Mouse (Mus musculus) hindbrain, embryonic 16.5 days (tissue): ENCODE results near the gene Col18a1. TPM values are rescaled to one million over a fixed set of nuclear protein-coding genes. Genes with fewer than 3 reads are reported as not detected.

Source experiments
- ATAC-seq: fragments of 200-750 bp; cut with Nextera tagmentation; 2 replicates; pipeline ENCODE4 v1.8.0; 2017; ENCODE audit warnings: moderate TSS enrichment, moderate library complexity
- H3K27ac ChIP-seq: fragments of 300-500 bp; sonication (generic); 2 replicates; pipeline ENCODE4 v1.5.1; 2014; ENCODE audit warnings: low read depth, mild to moderate bottlenecking, control low read depth, low read length, moderate library complexity
- H3K27me3 ChIP-seq: fragments of 300-500 bp; sonication (generic); replicated peaks from 2 replicates; pipeline ENCODE4 v1.6.1; 2014; ENCODE audit warnings: low read length; ENCODE audit not compliant: control insufficient read depth, insufficient read depth
- H3K36me3 ChIP-seq: fragments of 300-500 bp; sonication (generic); 2 replicates; pipeline ENCODE4 v1.6.1; 2014; ENCODE audit warnings: mild to moderate bottlenecking, low read length, moderate library complexity, mixed read lengths; ENCODE audit not compliant: control insufficient read depth, insufficient read depth
- H3K4me1 ChIP-seq: fragments of 300-500 bp; sonication (generic); 2 replicates; pipeline ENCODE4 v1.6.1; 2014; ENCODE audit warnings: low read depth, low read length; ENCODE audit not compliant: control insufficient read depth, insufficient read depth
- H3K4me2 ChIP-seq: fragments of 300-500 bp; sonication (generic); 2 replicates; pipeline ENCODE4 v1.6.1; 2014; ENCODE audit warnings: mild to moderate bottlenecking, low read length, control low read depth, moderate library complexity
- H3K4me3 ChIP-seq: fragments of 300-500 bp; sonication (generic); 2 replicates; pipeline ENCODE4 v1.5.1; 2014; ENCODE audit warnings: mild to moderate bottlenecking, low read length, control low read depth, moderate library complexity
- H3K9ac ChIP-seq: fragments of 300-500 bp; sonication (generic); 2 replicates; pipeline ENCODE4 v1.6.1; 2014; ENCODE audit warnings: low read depth, mild to moderate bottlenecking, control low read depth, low read length, moderate library complexity
- H3K9me3 ChIP-seq: fragments of 300-500 bp; sonication (generic); 2 replicates; pipeline ENCODE4 v1.6.1; 2014; ENCODE audit warnings: mild to moderate bottlenecking, low read length, moderate library complexity; ENCODE audit not compliant: control insufficient read depth
- WGBS: fragments of 180-500 bp; shearing (Covaris S2); extraction: QIAGEN DNeasy Blood & Tissue Kit; methylation state at CpG from one replicate; pipeline ENCODE4 v1.1.7; 2014; 5-methylcytosine and 5-hydroxymethylcytosine counted together
- polyA plus RNA-seq: library from polyadenylated mRNA; unstranded; fragments of >200 nt; fragmentation: Nextera tagmentation; extraction: Ambion mirVana; gene quantifications from 2 replicates; pipeline ENCODE4 v1.2.1, GENCODE M21; 2015

The Col18a1 gene
- polyA plus RNA-seq, 1 experiment from 2014 or later = 26.4 TPM

GRCm38 (mm10) chr10:77082453-77082852, 83.9 kb downstream of the Col18a1 start:
- no peak overlapping the region for H3K4me3 ChIP-seq
- WGBS = 21% methylated on average over 3 of the region's 3 CpGs
- H3K9me3 ChIP-seq = no peaks in the 10 kb centered on the region
- no peak overlapping the region for H3K9ac ChIP-seq
- ATAC-seq = 0 out of 2 replicates have a peak, but pooled peaks have one; percentile 42
- H3K27me3 ChIP-seq = no peaks in the 10 kb centered on the region
- H3K36me3 ChIP-seq = no peaks in the 10 kb centered on the region
- no peak overlapping the region for H3K4me2 ChIP-seq
- H3K4me1 ChIP-seq = no peaks in the 10 kb centered on the region
- H3K27ac ChIP-seq = no peak overlapping the region

- no peak for ATAC-seq
- WGBS = 82% methylated on average over 8 of the region's 8 CpGs
- no peaks in the 10 kb centered on the region for H3K36me3 ChIP-seq
Measured at GRCm38 (mm10) chr10:77078961-77079360, 87.4 kb downstream of the Col18a1 start.

GRCm38 (mm10) chr10:77078456-77078855, 87.9 kb downstream of the Col18a1 start:
- WGBS = 92% methylated on average over 4 of the region's 4 CpGs
- H3K4me1 ChIP-seq = 0 out of 2 replicates have a peak, but pooled peaks cover 2% of the 10 kb centered on the region
- ATAC-seq = no peak
- no peak overlapping the region for H3K27ac ChIP-seq
- H3K4me2 ChIP-seq = no peak overlapping the region
- H3K4me3 ChIP-seq = no peak overlapping the region
- H3K9me3 ChIP-seq = no peaks in the 10 kb centered on the region
- no peak overlapping the region for H3K9ac ChIP-seq
- H3K36me3 ChIP-seq = no peaks in the 10 kb centered on the region
- H3K27me3 ChIP-seq = no peaks in the 10 kb centered on the region

More at GRCm38 (mm10) chr10:77078961-77079360, 87.4 kb downstream of the Col18a1 start:
- H3K27ac ChIP-seq = no peak overlapping the region
- H3K9me3 ChIP-seq = no peaks in the 10 kb centered on the region
- no peak overlapping the region for H3K9ac ChIP-seq
- H3K4me1 ChIP-seq = 0 out of 2 replicates have a peak, but pooled peaks cover 2% of the 10 kb centered on the region
- H3K27me3 ChIP-seq = no peaks in the 10 kb centered on the region
- no peak overlapping the region for H3K4me2 ChIP-seq
- H3K4me3 ChIP-seq = no peak overlapping the region

GRCm38 (mm10) chr10:77074276-77074974, 91.9 kb downstream of the Col18a1 start:
- peak; percentile 54; the same call in 1 of the 2 replicates for ATAC-seq
- H3K27me3 ChIP-seq = no peaks in the 10 kb centered on the region

GRCm38 (mm10) chr10:77070072-77070471, 96.3 kb downstream of the Col18a1 start:
- H3K27me3 ChIP-seq = no peaks in the 10 kb centered on the region
- 53% methylated on average over 4 of the region's 4 CpGs for WGBS
- no peaks in the 10 kb centered on the region for H3K9me3 ChIP-seq
- H3K27ac ChIP-seq = no peak overlapping the region
- H3K36me3 ChIP-seq = no peaks in the 10 kb centered on the region
- H3K9ac ChIP-seq = no peak overlapping the region
- H3K4me2 ChIP-seq = no peak overlapping the region
- H3K4me1 ChIP-seq = 0 out of 2 replicates have a peak, but pooled peaks cover 2% of the 10 kb centered on the region
- no peak overlapping the region for H3K4me3 ChIP-seq
- no peak; the same call in 1 of the 2 replicates for ATAC-seq

More at GRCm38 (mm10) chr10:77074276-77074974, 91.9 kb downstream of the Col18a1 start:
- no peak overlapping the region for H3K27ac ChIP-seq
- no peak overlapping the region for H3K4me2 ChIP-seq
- 74% methylated on average over 4 of the region's 4 CpGs for WGBS
- H3K9ac ChIP-seq = no peak overlapping the region
- H3K9me3 ChIP-seq = no peaks in the 10 kb centered on the region
- 0 out of 2 replicates have a peak, but pooled peaks cover 2% of the 10 kb centered on the region for H3K4me1 ChIP-seq
- no peaks in the 10 kb centered on the region for H3K36me3 ChIP-seq
- H3K4me3 ChIP-seq = no peak overlapping the region

- WGBS = 96% methylated on average over 7 of the region's 7 CpGs
- ATAC-seq = no peak
- Histone ChIP-seq H3K9ac (no peak overlapping the region), H3K27me3 (no peaks in the 10 kb centered on the region), H3K4me1 (no peaks in the 10 kb centered on the region), H3K36me3 (no peaks in the 10 kb centered on the region), H3K4me2 (no peak overlapping the region), H3K9me3 (no peaks in the 10 kb centered on the region), H3K27ac (no peak overlapping the region), H3K4me3 (no peak overlapping the region)
Measured at GRCm38 (mm10) chr10:77068469-77068868, 97.9 kb downstream of the Col18a1 start.

- Histone ChIP-seq H3K27ac (no peak overlapping the region), H3K4me2 (no peak overlapping the region), H3K4me1 (no peaks in the 10 kb centered on the region), H3K9me3 (no peaks in the 10 kb centered on the region), H3K36me3 (no peaks in the 10 kb centered on the region), H3K9ac (no peak overlapping the region), H3K27me3 (no peaks in the 10 kb centered on the region), H3K4me3 (no peak overlapping the region)
- no peak for ATAC-seq
Measured at GRCm38 (mm10) chr10:77064659-77065058, 101.7 kb downstream of the Col18a1 start.

- no peaks in the 10 kb centered on the region for H3K36me3 ChIP-seq
- no peaks in the 10 kb centered on the region for H3K9me3 ChIP-seq
- WGBS = 93% methylated on average over 3 of the region's 3 CpGs
- H3K4me1 ChIP-seq = no peaks in the 10 kb centered on the region
- no peak overlapping the region for H3K9ac ChIP-seq
- H3K4me3 ChIP-seq = no peak overlapping the region
- ATAC-seq = no peak
- no peaks in the 10 kb centered on the region for H3K27me3 ChIP-seq
- H3K27ac ChIP-seq = no peak overlapping the region
- no peak overlapping the region for H3K4me2 ChIP-seq
Measured at GRCm38 (mm10) chr10:77064239-77064638, 102.1 kb downstream of the Col18a1 start.

- 77% methylated on average over 11 of the region's 11 CpGs for WGBS
- Histone ChIP-seq H3K27ac (peak overlapping the region; percentile 32; the same call in 1 of the 2 replicates), H3K4me3 (no peak overlapping the region), H3K4me2 (no peak overlapping the region), H3K4me1 (no peaks in the 10 kb centered on the region), H3K9ac (no peak overlapping the region), H3K9me3 (no peaks in the 10 kb centered on the region), H3K36me3 (no peaks in the 10 kb centered on the region), H3K27me3 (no peaks in the 10 kb centered on the region)
- ATAC-seq = no peak
Measured at GRCm38 (mm10) chr10:77062393-77063010, 103.8 kb downstream of the Col18a1 start.
